Mouse (Mus musculus) frontal cortex, adult 2 months (tissue): ENCODE data around the gene Irf9. TPM values are rescaled to one million over a fixed set of nuclear protein-coding genes. Genes with fewer than 3 reads are reported as not detected.

ENCODE experiments used
- DNase-seq, 2 experiments: peaks; one replicate each; pipeline ENCODE4 v3.0.0; 2022; ENCODE audit warnings: low spot score in 1 of 2; ENCODE audit errors: extremely low spot score in 1 of 2
- polyA plus RNA-seq: library from polyadenylated mRNA; depleted of rRNA; stranded (reverse); fragments of >200 nt; gene quantifications from 2 replicates; pipeline ENCODE4 v1.2.3, GENCODE M21; 2012

Irf9 gene
- polyA plus RNA-seq, 1 experiment = 19.1 TPM

- no peak for DNase-seq
These were observed 23.6 kb upstream of the Irf9 start for GRCm38 (mm10) chr14:55579511-55580496.

DNA sequence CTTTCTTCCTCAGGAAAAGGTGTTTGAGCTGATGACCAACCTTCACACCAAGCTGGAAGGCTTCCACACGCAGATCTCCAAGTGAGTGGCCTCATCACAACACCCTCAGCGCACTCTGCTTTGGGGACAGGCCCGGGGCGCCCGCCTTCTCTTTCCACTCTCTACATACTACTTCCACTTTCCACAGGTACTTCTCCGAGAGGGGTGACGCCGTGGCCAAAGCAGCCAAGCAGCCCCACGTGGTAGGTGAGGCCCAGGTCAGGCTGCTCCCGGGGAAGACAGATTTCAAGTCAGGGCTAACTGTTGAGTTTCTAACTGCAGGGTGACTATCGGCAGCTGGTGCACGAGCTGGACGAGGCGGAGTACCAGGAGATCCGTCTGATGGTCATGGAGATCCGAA, 22.6 kb upstream of the Irf9 start:
- DNase-seq = no peak

DNA sequence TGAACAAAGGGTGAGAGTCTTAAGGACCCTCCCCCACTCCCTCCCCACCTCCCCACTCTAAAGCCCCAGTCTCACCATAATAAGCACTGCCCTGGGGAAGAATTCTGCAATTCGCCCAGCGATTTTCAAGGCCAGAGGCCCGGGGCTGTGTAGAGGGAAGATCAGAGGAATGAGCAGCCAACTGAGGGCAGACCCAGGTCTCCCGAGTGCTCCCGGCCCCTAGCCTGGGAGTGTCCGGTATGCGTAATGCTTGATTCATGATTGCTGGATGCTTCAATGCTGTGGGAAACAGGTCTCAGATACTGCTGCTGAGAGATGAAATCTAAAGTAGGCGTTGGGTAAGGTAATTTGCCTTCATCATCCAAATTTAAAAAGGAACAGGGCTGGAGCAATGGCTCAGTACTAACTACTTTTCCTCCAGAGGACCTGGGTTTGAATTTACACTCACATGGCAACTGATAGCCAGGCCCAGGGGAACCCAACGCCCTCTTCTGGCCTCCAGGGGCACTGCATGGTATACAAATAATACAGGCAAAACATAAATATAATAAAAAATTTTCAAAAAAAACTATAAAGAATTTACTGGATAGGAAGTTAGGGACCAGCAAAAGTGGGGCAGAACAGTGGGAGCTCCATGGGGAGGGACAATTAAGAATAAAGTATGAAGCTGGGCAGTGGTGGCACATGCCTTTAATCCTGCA, 21.2 kb upstream of the Irf9 start:
- DNase-seq = no peak

DNA sequence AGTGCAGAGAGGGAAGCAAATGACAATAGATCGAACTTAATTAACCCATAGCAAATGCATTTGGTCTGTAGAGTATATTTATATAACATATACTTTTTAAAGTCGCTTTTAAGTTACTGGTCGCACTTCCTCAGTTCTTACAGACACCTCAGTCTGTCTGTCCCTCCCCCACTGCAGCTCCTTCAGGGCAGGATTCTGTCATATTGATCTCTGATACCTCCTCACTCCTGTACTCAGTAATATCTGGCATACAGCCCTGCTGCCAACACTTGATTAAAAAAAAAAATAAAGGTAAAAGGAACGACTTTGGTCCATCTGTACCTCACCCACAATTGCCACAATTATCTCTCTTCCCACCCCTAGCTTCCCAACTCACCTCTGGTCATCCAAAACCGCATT, 19.1 kb upstream of the Irf9 start:
- no peak for DNase-seq

DNA sequence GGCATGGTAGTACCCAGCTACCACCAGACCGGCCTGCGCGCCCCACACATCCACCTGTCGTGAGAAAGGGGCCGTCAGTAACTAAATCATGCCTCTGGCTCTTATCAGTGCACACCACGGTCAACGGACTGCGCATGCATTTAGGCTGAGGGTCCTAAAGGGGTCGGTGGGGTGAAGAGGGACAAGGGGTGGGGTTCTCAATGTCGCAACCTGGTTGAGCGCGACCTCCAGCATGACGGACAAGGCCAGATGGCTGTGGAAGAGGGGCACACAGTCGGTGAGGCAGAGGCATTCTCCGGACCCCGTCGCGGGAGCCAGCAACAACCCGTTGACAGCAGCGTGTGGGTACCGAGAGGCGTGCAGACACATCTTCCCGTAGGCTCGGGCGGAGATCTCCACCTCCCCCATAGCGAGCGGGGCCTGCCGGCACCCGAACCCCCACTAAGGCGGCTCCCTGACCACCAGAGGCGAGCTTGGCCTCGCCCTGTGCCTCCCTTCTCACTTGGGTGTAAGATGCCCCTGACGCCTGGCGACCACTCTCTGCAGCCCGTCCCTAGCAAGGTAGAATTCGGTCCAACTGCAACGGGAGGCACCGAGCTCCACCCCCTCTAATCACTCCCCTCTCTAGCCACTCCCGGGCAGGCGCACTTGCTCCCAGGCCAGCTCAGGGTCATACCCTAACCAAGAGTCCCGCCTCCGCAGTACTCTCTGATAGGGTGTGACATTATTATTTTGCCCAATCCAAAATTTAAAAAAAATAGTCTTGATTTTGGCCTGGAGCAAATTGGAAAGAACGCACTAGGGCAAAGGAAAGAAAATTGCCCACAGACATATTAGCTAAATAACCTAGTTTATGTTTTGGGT, 18.4 kb upstream of the Irf9 start, which contains the start of gene Emc9:
Gene Emc9, minus strand, starts transcription at position 601 of the 864 bp plus-strand sequence.
- DNase-seq = peak in 1 of 2 experiments; percentile 71

- no peak for DNase-seq
These were observed 17.8 kb upstream of the Irf9 start for GRCm38 (mm10) chr14:55585566-55585960.

DNA sequence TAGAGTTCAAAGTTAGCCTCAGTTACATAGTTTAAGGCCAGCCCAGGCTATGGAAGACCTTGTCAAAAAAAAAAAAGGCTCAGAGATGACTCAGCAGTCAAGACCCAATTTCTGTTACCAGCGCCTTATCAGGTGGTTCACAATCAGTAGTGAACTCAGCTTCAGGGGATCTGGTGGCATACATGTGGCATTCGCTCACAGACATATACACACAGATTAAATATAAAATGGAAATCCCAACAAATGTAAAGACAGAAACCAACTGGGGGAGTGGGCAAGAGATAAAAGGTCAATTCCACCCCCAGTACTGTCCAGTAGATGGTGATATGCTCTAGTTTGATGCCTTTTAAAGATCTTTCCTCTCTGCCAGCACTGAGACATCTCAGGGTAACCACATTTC, 17.2 kb upstream of the Irf9 start:
- no peak for DNase-seq

DNA sequence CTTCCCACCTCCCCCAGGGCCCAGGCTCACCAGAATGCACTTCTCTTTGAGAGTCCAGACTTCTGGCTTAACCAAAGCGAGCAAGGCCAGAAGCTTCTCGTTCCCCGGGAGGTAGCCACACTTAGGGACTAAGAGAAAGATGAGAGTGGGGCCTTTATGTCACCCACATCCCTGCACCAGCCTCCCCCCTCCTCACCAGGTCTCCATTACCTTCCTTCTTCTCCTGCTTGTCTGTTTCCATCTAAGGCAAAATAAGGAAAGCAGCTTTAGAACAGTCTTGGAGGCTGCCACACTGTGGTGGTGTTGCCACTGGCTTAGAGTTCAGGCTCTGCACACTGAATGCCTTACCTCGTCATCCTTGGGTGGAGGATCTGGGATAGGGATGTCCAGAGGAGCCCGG, 14.1 kb upstream of the Irf9 start:
- no peak for DNase-seq

DNA sequence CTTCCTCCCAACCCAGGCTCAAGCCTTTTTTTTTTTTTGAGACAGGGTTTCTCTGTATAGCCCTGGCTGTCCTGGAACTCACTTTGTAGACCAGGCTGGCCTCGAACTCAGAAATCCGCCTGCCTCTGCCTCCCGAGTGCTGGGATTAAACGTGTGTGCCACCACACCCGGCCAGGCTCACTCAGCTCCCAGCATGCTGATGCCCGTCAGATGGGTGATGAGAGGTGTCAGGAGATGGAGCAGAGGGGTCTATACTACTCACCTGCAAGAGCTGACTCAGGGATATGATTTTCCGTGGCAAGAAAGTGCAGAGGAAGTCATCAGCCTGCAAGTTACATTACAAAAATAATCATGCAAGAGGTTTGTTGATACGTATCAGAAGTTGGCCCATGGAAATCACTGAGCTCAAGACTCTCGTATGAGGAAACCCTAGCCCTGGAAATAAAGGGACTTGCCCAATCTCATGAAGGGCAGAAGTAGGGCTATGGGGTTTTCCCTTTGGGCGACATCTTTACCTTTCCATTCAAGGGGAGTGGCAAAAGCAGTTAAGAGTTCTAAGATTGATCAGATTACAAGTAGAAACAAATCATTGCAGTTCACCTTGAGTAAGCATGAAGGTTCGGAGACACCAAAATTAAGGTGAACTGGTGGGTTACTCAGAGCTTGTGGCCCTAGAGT, 13.5 kb upstream of the Irf9 start:
- no peak for DNase-seq

GRCm38 (mm10) chr14:55590748-55591330, 12.5 kb upstream of the Irf9 start, which contains the start of gene Psme2:
Gene Psme2 (minus strand): TSS chr14:55591113.
- DNase-seq = peak; percentile 93 to 94

GRCm38 (mm10) chr14:55591331-55591891, 12.0 kb upstream of the Irf9 start, which contains the start of gene Rnf31:
Gene Rnf31 (plus strand): TSS chr14:55591708.
- peak; percentile 94 to 96 for DNase-seq

GRCm38 (mm10) chr14:55592226-55592625, 11.1 kb upstream of the Irf9 start:
- no peak for DNase-seq

- DNase-seq = no peak
These were observed 7.2 kb upstream of the Irf9 start for GRCm38 (mm10) chr14:55596036-55596690.

- DNase-seq = no peak
These were observed 4.6 kb upstream of the Irf9 start for GRCm38 (mm10) chr14:55598521-55599390.

- peak; percentile 78 to 90 for DNase-seq
These were observed 534 bp downstream of the Irf9 start for GRCm38 (mm10) chr14:55603633-55604576.

DNA sequence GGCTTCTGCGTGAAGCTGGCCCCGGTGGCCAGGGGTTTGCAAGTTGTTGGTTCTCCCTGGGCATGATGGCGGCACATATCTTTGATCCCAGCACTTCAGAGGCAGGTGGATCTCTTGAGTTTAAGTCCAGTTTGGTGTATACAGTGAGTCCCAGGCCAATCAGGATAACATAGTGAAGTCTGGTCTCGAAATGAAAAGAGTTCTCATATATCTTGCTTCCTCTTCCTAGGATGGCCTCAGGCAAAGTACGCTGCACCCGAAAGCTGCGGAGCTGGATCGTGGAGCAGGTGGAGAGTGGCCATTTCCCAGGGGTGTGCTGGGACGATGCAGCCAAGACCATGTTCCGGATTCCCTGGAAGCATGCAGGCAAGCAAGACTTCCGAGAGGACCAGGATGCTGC, 1.5 kb downstream of the Irf9 start:
- DNase-seq = no peak
